Mouse (Mus musculus) heart, postnatal 0 days (tissue): ENCODE results near the gene Sun2. TPM values are rescaled to one million over a fixed set of nuclear protein-coding genes. Genes with fewer than 3 reads are reported as not detected.

ENCODE experiments used
- ATAC-seq: fragments of 200-750 bp; cut with Nextera tagmentation; 2 replicates; pipeline ENCODE4 v1.8.0; 2017; ENCODE audit warnings: low read depth, moderate number of reproducible peaks, moderate library complexity; ENCODE audit not compliant: insufficient read depth
- DNase-seq: peaks from one replicate; pipeline ENCODE4 v3.0.0-alpha.2; 2016; ENCODE audit warnings: low spot score
- H3K27ac ChIP-seq: fragments of 300-500 bp; sonication (generic); 2 replicates; pipeline ENCODE4 v1.5.1; 2014; ENCODE audit warnings: low read depth, mild to moderate bottlenecking
- H3K27me3 ChIP-seq: fragments of 300-500 bp; sonication (generic); 2 replicates; pipeline ENCODE4 v1.6.1; 2014; ENCODE audit warnings: low read length, mixed read lengths; ENCODE audit not compliant: control insufficient read depth, insufficient read depth
- H3K36me3 ChIP-seq: fragments of 300-500 bp; sonication (generic); replicated peaks from 2 replicates; pipeline ENCODE4 v1.6.1; 2014; ENCODE audit warnings: low read length, mixed read lengths; ENCODE audit not compliant: control insufficient read depth, insufficient read depth
- H3K4me1 ChIP-seq: fragments of 300-500 bp; sonication (generic); 2 replicates; pipeline ENCODE4 v1.6.1; 2014; ENCODE audit warnings: antibody characterized with exemption; ENCODE audit not compliant: control insufficient read depth, insufficient read depth
- H3K4me2 ChIP-seq: fragments of 300-500 bp; sonication (generic); 2 replicates; pipeline ENCODE4 v1.6.1; 2014; ENCODE audit warnings: low read depth, mild to moderate bottlenecking, low read length, moderate library complexity
- H3K4me3 ChIP-seq: fragments of 300-500 bp; sonication (generic); 2 replicates; pipeline ENCODE4 v1.5.1; 2014; ENCODE audit warnings: low read depth, low read length
- H3K9ac ChIP-seq: fragments of 300-500 bp; sonication (generic); replicated peaks from 2 replicates; pipeline ENCODE4 v1.6.1; 2014; ENCODE audit warnings: low read depth, low read length, mixed read lengths
- H3K9me3 ChIP-seq: fragments of 300-500 bp; sonication (generic); replicated peaks from 2 replicates; pipeline ENCODE4 v1.6.1; 2016; ENCODE audit warnings: low read length; ENCODE audit not compliant: control insufficient read depth
- CTCF ChIP-seq: IDR thresholded peaks from 2 replicates; pipeline ENCODE4 v1.5.1; 2016; ENCODE audit warnings: antibody characterized with exemption, control low read depth, low read depth
- EP300 ChIP-seq: IDR thresholded peaks from 2 replicates; pipeline ENCODE4 v1.6.1; 2016; ENCODE audit warnings: antibody characterized with exemption, low read depth
- WGBS: fragments of 180-500 bp; shearing (Covaris S2); extraction: QIAGEN DNeasy Blood & Tissue Kit; methylation state at CpG from one replicate; pipeline ENCODE4 v1.1.7; 2014; 5-methylcytosine and 5-hydroxymethylcytosine counted together
- polyA plus RNA-seq: library from polyadenylated mRNA; unstranded; fragments of >200 nt; fragmentation: Nextera tagmentation; extraction: Ambion mirVana; gene quantifications from 2 replicates; pipeline ENCODE4 v1.2.1, GENCODE M21; 2015
- total RNA-seq: library from RNA; depleted of rRNA; stranded (reverse); fragments of >200 nt; gene quantifications from 2 replicates; pipeline ENCODE4 v1.2.3, GENCODE M21; 2014; ENCODE audit warnings: low replicate concordance

Sun2 gene
- total and polyA plus RNA-seq, 2 experiments from 2014 or later, result 4.0 to 71.6 TPM

DNA sequence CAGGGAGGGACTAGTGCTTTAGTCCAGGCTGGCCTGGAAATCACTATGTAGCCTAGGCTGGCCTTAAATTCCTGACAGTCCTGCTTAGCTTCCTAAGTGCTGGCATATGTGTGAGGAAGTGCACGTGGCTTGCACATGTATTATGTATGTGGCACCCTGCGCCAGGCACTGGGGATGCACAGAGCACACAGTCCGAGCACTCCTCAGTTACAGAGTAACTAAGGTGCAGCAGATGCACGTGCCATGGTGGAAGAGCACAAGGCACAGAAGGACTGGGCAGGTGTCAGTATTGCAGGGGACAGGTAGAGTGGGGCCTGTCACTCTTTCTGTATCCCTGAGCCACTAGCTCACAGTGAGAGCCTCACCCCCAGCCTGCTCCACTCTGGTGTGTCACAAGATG, 12.8 kb upstream of the Sun2 start:
- Histone ChIP-seq H3K27me3 (no peaks in the 10 kb centered on the region), H3K9me3 (no peaks in the 10 kb centered on the region), H3K4me3 (no peak overlapping the region), H3K36me3 (no peaks in the 10 kb centered on the region), H3K27ac (no peak overlapping the region), H3K4me1 (0 out of 2 replicates have a peak, but pooled peaks cover 5% of the 10 kb centered on the region), H3K4me2 (no peak overlapping the region), H3K9ac (no peak overlapping the region)
- TF ChIP-seq CTCF (no peak), EP300 (no peak)
- DNase-seq (no peak), ATAC-seq (no peak)
- WGBS, result 86% methylated on average over 4 of the region's 4 CpGs

DNA sequence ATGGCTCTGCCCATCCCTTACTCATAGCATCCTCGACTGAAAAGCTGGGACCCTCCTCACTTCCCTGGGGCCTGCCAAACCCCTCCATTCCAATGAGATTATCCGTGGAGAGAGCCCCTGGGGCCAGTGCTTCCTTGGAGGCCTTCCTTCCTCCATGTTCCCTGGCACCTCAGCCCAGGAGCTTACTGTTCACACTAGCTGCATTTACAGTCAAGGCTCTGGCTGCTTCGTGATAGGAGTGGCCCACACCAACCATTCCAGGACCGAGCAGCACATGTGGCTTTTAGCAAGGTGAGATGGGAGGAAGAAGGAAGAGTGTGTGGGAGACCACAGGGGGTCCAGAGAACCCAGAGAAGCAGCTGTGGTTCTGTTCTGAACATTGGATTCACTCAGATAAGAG, 11.5 kb upstream of the Sun2 start:
- 55% methylated on average over 4 of the region's 4 CpGs for WGBS
- Histone ChIP-seq H3K4me1 (0 out of 2 replicates have a peak, but pooled peaks cover 5% of the 10 kb centered on the region), H3K4me2 (no peak overlapping the region), H3K36me3 (no peaks in the 10 kb centered on the region), H3K27ac (no peak overlapping the region), H3K9ac (no peak overlapping the region), H3K4me3 (no peak overlapping the region), H3K27me3 (no peaks in the 10 kb centered on the region), H3K9me3 (no peaks in the 10 kb centered on the region)
- DNase-seq (no peak), ATAC-seq (no peak)
- no peak for TF ChIP-seq EP300
- no peak for TF ChIP-seq CTCF

DNA sequence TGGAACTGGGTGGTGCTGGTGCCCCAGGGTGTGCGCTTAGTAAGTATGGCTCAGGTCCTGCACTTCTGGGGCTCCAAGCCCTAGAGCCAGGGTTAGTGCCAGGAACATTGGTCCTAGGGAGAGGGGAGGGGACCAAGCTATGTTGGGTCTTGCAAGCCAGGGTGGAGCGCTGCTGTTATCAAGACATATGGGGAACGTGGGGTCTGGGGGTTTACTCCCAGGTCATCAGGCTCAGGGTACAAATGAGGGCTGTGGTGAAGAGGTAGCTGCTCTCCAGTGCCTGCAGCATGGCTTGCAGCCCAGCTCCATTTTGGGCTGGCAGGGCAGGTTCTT, 11.1 kb upstream of the Sun2 start:
- 96% methylated on average over 3 of the region's 3 CpGs for WGBS
- TF ChIP-seq EP300 (no peak), CTCF (no peak)

DNA sequence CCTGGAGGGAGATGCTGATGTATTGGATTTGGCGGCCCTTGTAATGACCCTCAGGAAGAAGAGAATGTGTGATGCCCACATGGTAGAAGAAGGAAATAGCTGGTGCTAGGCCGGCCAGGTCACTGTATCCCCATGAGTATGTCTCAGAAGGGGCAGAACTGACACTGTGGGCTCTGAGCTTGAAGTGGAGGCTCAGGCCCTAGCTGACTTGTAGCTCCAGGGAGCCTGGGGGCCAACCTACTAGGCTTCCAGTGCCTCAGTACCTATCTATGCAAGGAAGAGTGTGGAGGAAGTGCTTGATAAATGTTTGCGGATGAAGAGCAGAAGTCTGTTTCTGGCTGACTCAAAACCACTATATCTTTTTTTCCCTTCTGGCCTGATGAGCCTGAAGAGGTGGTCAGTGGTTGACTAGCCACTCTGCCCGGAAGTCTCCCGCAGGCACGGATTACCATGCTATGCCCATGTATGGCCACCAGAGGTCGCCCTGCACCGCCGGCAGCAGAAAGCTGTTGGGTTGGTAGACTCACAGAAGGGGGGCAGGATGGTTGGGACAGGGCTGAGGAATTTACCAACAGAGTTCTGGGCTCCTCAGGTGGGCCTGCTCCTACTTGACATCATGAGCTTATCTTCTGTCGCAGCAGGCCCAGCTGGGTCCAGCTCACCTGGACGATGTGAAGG, 10.5 kb upstream of the Sun2 start:
- Histone ChIP-seq H3K9ac (no peak overlapping the region), H3K9me3 (no peaks in the 10 kb centered on the region), H3K27ac (no peak overlapping the region), H3K27me3 (no peaks in the 10 kb centered on the region), H3K4me3 (no peak overlapping the region), H3K4me2 (no peak overlapping the region), H3K4me1 (0 out of 2 replicates have a peak, but pooled peaks cover 5% of the 10 kb centered on the region), H3K36me3 (no peaks in the 10 kb centered on the region)
- DNase-seq (peak; percentile 62), ATAC-seq (peak; percentile 58)
- 19% methylated on average over 11 of the region's 11 CpGs for WGBS
- TF ChIP-seq CTCF (peak; percentile 99), EP300 (no peak)

More for the DNA sequence above, 11.1 kb upstream of the Sun2 start:
- Histone ChIP-seq H3K36me3 (no peaks in the 10 kb centered on the region), H3K9ac (no peak overlapping the region), H3K4me2 (no peak overlapping the region), H3K27me3 (no peaks in the 10 kb centered on the region), H3K4me3 (no peak overlapping the region), H3K4me1 (0 out of 2 replicates have a peak, but pooled peaks cover 5% of the 10 kb centered on the region), H3K27ac (no peak overlapping the region), H3K9me3 (no peaks in the 10 kb centered on the region)
- no peak for ATAC-seq
- no peak for DNase-seq

DNA sequence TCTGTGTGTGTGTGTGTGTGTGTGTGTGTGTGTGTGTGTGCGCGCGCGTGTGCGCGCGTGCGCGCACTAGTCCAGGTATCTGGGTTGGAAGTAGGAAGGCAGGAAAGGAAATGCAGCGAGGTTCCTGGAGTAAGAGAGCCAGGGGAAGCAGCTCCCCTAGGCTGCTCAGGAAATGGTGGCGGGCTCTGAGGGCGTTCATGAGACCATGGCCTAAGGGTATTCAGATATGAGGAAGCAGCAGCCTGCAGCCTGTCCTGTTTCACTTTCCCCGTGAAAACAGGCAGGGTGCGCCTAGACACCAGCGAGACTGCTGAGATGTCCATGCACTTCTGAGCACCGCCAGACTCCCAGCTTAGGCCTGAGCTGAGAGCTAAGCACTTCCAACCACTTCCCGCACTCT, 9.4 kb upstream of the Sun2 start:
- H3K4me3 ChIP-seq, result no peak overlapping the region
- no peaks in the 10 kb centered on the region for H3K27me3 ChIP-seq
- no peak overlapping the region for H3K9ac ChIP-seq
- no peak for ATAC-seq
- DNase-seq, result no peak
- no peaks in the 10 kb centered on the region for H3K9me3 ChIP-seq
- no peaks in the 10 kb centered on the region for H3K36me3 ChIP-seq
- H3K4me2 ChIP-seq, result no peak overlapping the region
- TF ChIP-seq CTCF (no peak), EP300 (no peak)
- H3K4me1 ChIP-seq, result 0 out of 2 replicates have a peak, but pooled peaks cover 5% of the 10 kb centered on the region
- H3K27ac ChIP-seq, result no peak overlapping the region; the same call in 1 of the 2 replicates
- WGBS, result 72% methylated on average over 17 of the region's 17 CpGs

DNA sequence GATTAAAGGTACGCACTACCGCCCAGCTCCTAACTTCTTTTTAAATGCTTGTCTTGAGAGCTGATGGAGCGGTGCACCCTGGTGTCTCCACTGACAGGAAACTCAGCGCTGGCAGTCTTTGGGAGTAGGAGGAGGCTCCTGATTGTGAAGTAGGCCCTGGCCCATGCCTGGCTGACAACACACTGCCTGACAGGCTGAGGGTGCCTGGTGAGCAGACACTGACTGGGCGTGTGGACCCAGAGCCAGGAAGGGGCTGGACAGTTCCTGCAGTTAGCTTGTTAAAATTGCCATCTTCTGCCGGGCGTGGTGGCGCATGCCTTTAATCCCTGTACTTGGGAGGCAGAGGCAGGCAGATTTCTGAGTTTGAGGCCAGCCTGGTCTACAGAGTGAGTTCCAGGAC, 7.9 kb upstream of the Sun2 start:
- H3K9ac ChIP-seq, result no peak overlapping the region
- H3K4me3 ChIP-seq, result no peak overlapping the region
- H3K9me3 ChIP-seq, result no peaks in the 10 kb centered on the region
- H3K27ac ChIP-seq, result no peak overlapping the region
- no peaks in the 10 kb centered on the region for H3K27me3 ChIP-seq
- DNase-seq (no peak), ATAC-seq (no peak)
- no peaks in the 10 kb centered on the region for H3K4me1 ChIP-seq
- H3K4me2 ChIP-seq, result no peak overlapping the region
- H3K36me3 ChIP-seq, result no peaks in the 10 kb centered on the region; the same call in 1 of the 2 replicates
- TF ChIP-seq CTCF, result no peak
- TF ChIP-seq EP300, result no peak
- 82% methylated on average over 8 of the region's 8 CpGs for WGBS
